Mouse (Mus musculus): ENCODE data around the gene Jph4.

DNA sequence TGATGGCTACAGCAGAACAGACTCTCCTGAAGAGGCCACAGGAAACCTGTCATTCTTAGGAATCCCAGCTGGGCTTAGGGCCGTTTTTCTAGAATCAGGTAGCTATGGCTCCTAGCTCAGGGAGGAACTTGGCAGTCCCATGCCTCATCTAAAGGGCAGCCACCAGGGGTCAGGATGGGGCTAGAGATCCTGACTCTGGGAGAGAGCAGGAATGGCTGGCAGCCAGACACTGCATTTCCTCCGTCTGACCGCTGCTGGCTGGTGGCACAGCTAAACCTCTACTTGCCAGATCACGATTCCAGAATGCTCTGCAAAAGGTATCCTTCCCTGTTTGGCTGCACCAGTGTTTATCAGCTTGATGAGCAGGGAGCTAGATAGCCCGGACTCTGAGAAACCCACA, 5.2 kb upstream of the Jph4 start:
- TF ChIP-seq CTCF (IDR thresholded peaks at IDR 0.05; ENCODE audit: extremely low read depth, insufficient read depth, insufficient read length, insufficient replicate concordance) (no peak; the same call in 1 of the 2 replicates), POLR2A (IDR thresholded peaks at IDR 0.05; ENCODE audit: low read depth, low read length) (no peak)

Data from spleen, adult 2 months (tissue).